18 mouse cellular contexts compared by ENCODE assay signal in genomic region chr4:126024303-126024900, GRCm38 (mm10). TPM values are rescaled to one million over a fixed set of nuclear protein-coding genes. Genes with fewer than 3 reads are reported as not detected.
DNase-seq lines count a peak whose midpoint lies in the region; ATAC-seq and TF ChIP-seq lines count a peak whose summit lies in the region.
"Had no signal": no experiment of that assay in that cellular context is flagged by ENCODE, and none has a peak within 500 bp of the region (broad histone marks: within the 10 kb centered on the region; RNA-seq: fewer than 3 reads in every experiment).

TSS of gene Csf3r (plus strand) at chr4:126024550.

- TF ChIP-seq CTCF in layer of hippocampus, adult 2 months (conservative IDR thresholded peaks at IDR 0.05): no peak
- TF ChIP-seq CTCF in bone marrow, adult 2 months (IDR thresholded peaks at IDR 0.05; ENCODE audit: control insufficient read depth, insufficient read depth, low read length): no peak

- DNase-seq in layer of hippocampus, adult 2 months (ENCODE audit: low spot score in 2 of 2): no peak
- DNase-seq in layer of hippocampus, adult 8-10 months (ENCODE audit: low spot score in 2 of 2): no peak
- no peak for DNase-seq in right cerebral cortex, postnatal 36 days (ENCODE audit: low spot score in 2 of 2)
- no peak for DNase-seq in cerebellum, adult 8-10 months
- no peak for DNase-seq in cerebellum, adult 18-20 months
- DNase-seq: cerebellum, postnatal 36 days; gastrocnemius, postnatal 14 days; kidney, adult 2 months; left cerebral cortex, postnatal 4 days had no signal

- H3K4me3 ChIP-seq in layer of hippocampus, adult 2 months: 0 out of 2 replicates have a peak within 1 kb of the TSS, but pooled peaks have one; percentile 3
- H3K4me3 ChIP-seq in bone marrow, adult 2 months (replicated peaks; ENCODE audit: control insufficient read depth, low read depth, low read length): peak within 1 kb of the TSS; percentile 82
- H3K4me3 ChIP-seq: embryonic facial prominence, embryonic 15.5 days; heart, embryonic 15.5 days; hindbrain, embryonic 15.5 days had no signal

- ATAC-seq in hematopoietic stem cell, adult 5-6 weeks (replicated peaks in 1 of 2; ENCODE audit: insufficient read depth in 1 of 2, low FRiP score in 2 of 2, low TSS enrichment in 1 of 2, low read depth in 1 of 2, poor library complexity in 2 of 2, severe bottlenecking in 2 of 2): peak; percentile 44 to 52; a peak in 3 of 4 replicates
- peak; percentile 77 for ATAC-seq in megakaryocyte, adult 5-6 weeks (ENCODE audit: poor library complexity, severe bottlenecking)
- ATAC-seq: forebrain, embryonic 16.5 days had no signal

- TF ChIP-seq POLR2A in bone marrow, adult 2 months (IDR thresholded peaks at IDR 0.05; ENCODE audit: borderline replicate concordance, control insufficient read depth, low read depth, low read length): 0 out of 2 replicates have a peak, but pooled peaks have one; percentile 28

- 3% methylated on average over 16 of the region's 16 CpGs for WGBS in bone marrow, adult 2 months

- H3K4me1 ChIP-seq in bone marrow, adult 2 months (ENCODE audit: control insufficient read depth, insufficient read depth, low read length): no peaks in the 10 kb centered on the region; the same call in 1 of the 2 replicates
- H3K4me1 ChIP-seq: embryonic facial prominence, embryonic 15.5 days; heart, embryonic 15.5 days; hindbrain, embryonic 15.5 days had no signal

- peak within 1 kb of the TSS; percentile 53; the same call in 1 of the 2 replicates for H3K27ac ChIP-seq in layer of hippocampus, adult 2 months
- peak within 1 kb of the TSS; percentile 93 for H3K27ac ChIP-seq in bone marrow, adult 2 months (ENCODE audit: control insufficient read depth, insufficient read depth, low read depth, low read length, poor library complexity)
- H3K27ac ChIP-seq: embryonic facial prominence, embryonic 15.5 days; heart, embryonic 15.5 days; hindbrain, embryonic 15.5 days had no signal

RNA-seq across cellular contexts. Expression of gene Csf3r, which starts in this region (rescaled TPM):
- 1 to 10 TPM; 4.7 to 6.6 TPM for total RNA-seq in layer of hippocampus, adult 2 months (2021)
- 10 to 100 TPM in 2 of 4 experiments, 1 to 10 TPM in 2; 6.2 to 42.2 (median 23.2) TPM for total RNA-seq in layer of hippocampus, adult 8-10 months (2022)
- polyA plus RNA-seq in bone marrow, adult 2 months (2011; ENCODE audit: insufficient read depth, insufficient read length, low replicate concordance, missing spikeins): 39.0 and 158 TPM in 2 replicates
- total RNA-seq in hematopoietic stem cell, adult 5-6 weeks (2017): 73.0 and 84.2 TPM in 2 replicates
- total RNA-seq in megakaryocyte, adult 5-6 weeks (2015): 214 and 215 TPM in 2 replicates
- 103 and 121 TPM in 2 replicates for total RNA-seq in megakaryocyte, adult 5-6 weeks (2017)
- total RNA-seq: MEL had no signal
- polyA plus RNA-seq: C2C12 had no signal
